Mouse (Mus musculus): ENCODE results near the gene Prdm1. TPM values are rescaled to one million over a fixed set of nuclear protein-coding genes. Genes with fewer than 3 reads are reported as not detected.

The Prdm1 gene
- polyA plus RNA-seq, 1 experiment = not detected

DNA sequence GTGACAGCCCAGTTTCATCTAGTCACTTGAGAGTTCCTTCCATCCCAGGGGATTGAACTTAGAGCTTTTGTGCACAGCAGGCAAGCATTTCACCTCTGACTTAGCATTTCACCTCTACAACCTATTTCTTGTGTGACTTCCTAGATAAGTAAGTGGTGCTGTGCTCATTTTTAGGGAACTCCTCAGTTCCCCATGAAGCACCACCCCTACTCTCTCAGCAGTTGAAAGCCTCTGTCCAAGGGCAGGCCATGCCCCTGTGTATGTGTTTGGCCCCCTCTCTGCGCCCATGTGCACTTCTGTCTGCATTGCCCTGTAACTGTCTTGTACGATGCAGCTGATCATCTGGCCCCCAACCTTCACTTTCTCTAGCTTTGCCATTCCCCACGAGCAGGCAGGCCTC, 128.2 kb downstream of the Prdm1 start:
- 49% methylated on average over 3 of the region's 3 CpGs for whole genome bisulfite sequencing
- TF ChIP-seq CTCF (IDR thresholded peaks at IDR 0.05; ENCODE audit: insufficient read depth, low read depth, low read length) (no peak), POLR2A (IDR thresholded peaks at IDR 0.05; ENCODE audit: insufficient read depth, low read depth, low read length) (no peak)
- Histone ChIP-seq H3K4me1 (ENCODE audit: control insufficient read depth, insufficient read depth, low read length) (peaks cover 18% of the 10 kb centered on the region), H3K4me3 (ENCODE audit: insufficient read depth, low read depth, low read length) (no peak overlapping the region), H3K27ac (ENCODE audit: insufficient read depth, low read depth, low read length) (no peak overlapping the region)

DNA sequence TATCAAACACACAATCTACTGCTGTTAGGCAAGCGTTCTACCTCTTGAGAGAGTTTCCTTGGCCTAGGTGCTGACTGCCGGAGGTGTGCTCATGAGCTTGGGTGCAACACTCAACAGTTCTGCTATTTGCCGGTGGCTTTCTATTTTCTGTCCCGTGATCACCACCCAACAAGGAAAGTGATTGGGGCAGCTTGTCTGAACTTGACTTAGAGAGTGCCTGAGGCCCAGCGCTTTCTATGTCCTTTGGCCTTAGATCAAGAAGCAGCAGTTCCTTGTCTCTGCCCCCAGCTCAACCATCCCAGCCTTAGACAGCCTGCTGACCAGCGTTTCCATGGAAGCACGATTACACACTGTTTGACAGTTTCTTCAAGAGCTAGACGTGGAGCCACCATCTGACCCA, 135.4 kb downstream of the Prdm1 start:
- H3K27ac ChIP-seq (ENCODE audit: insufficient read depth, low read depth, low read length) = no peak overlapping the region
- no peak overlapping the region for H3K4me3 ChIP-seq (ENCODE audit: insufficient read depth, low read depth, low read length)
- TF ChIP-seq POLR2A (IDR thresholded peaks at IDR 0.05; ENCODE audit: insufficient read depth, low read depth, low read length) = no peak
- TF ChIP-seq CTCF (IDR thresholded peaks at IDR 0.05; ENCODE audit: insufficient read depth, low read depth, low read length) = no peak
- WGBS = 88% methylated on average over 8 of the region's 8 CpGs
- H3K4me1 ChIP-seq (ENCODE audit: control insufficient read depth, insufficient read depth, low read length) = peaks cover 3% of the 10 kb centered on the region; the same call in 1 of the 2 replicates

DNA sequence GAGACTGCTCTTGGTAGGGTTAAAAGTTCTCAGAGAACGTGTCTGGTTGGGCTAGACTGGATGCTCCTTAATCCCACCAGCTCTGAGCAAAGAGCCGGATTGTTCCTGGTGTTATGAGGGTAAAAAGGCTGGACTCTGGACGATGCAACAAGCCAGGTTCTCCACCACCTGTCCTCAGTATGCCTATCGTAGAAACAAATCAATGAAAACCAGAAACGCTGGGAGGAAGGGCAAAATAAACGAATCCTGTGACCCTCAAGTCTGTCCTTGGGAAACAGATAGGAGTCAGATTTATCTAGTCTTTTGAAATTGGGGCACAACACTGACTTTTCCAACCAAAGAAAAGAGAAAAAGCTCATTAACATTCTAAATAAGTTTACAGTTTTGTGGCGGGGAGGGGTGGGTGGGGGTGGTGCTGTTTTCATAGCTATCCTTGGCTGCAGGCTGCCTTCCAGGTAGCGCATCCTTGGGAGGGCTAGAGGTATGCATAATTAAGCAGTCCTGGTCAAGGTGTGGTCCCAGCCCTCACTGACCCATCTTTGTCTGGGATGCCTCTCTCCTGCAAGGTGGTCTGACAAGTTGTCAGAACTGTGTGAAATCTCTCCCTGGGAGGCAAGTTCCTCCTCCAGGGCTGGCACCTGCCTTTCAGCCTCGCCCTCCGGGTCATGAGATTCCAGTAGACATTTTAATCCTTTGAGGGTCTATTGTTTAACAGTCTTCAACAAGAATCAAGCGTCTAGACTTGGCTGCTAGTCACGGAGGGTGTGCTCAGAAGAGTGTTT, 136.6 kb downstream of the Prdm1 start:
- Histone ChIP-seq H3K4me1 (ENCODE audit: control insufficient read depth, insufficient read depth, low read length) (peaks cover 3% of the 10 kb centered on the region; the same call in 1 of the 2 replicates), H3K27ac (ENCODE audit: insufficient read depth, low read depth, low read length) (no peak overlapping the region), H3K4me3 (ENCODE audit: insufficient read depth, low read depth, low read length) (no peak overlapping the region)
- no peak for TF ChIP-seq POLR2A (IDR thresholded peaks at IDR 0.05; ENCODE audit: insufficient read depth, low read depth, low read length)
- TF ChIP-seq CTCF (IDR thresholded peaks at IDR 0.05; ENCODE audit: insufficient read depth, low read depth, low read length) = no peak
- WGBS = 79% methylated on average over 12 of the region's 12 CpGs

DNA sequence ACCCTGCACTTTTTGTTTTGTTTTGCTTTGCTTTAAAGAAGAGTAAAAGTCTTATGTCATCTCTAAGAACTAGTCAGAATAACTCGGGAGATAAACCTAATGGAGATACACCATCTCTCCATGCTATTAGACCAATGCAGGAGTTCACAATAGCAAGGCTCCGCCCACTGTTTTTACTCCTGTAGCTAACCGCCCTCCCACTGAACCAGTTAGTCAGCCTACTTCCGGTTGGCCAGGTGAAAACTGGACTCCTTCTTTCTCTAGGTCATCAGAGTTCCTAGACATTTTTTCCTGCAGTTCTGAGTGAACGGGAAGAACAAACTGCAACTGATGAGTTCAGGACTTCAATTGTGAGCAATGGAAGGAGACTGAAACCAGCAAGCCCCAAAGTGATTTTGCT, 138.0 kb downstream of the Prdm1 start:
- peaks cover 3% of the 10 kb centered on the region; the same call in 1 of the 2 replicates for H3K4me1 ChIP-seq (ENCODE audit: control insufficient read depth, insufficient read depth, low read length)
- 87% methylated on average over 5 of the region's 5 CpGs for WGBS
- H3K27ac ChIP-seq (ENCODE audit: insufficient read depth, low read depth, low read length) = no peak overlapping the region
- no peak overlapping the region for H3K4me3 ChIP-seq (ENCODE audit: insufficient read depth, low read depth, low read length)
- TF ChIP-seq CTCF (IDR thresholded peaks at IDR 0.05; ENCODE audit: insufficient read depth, low read depth, low read length) (no peak), POLR2A (IDR thresholded peaks at IDR 0.05; ENCODE audit: insufficient read depth, low read depth, low read length) (no peak)

DNA sequence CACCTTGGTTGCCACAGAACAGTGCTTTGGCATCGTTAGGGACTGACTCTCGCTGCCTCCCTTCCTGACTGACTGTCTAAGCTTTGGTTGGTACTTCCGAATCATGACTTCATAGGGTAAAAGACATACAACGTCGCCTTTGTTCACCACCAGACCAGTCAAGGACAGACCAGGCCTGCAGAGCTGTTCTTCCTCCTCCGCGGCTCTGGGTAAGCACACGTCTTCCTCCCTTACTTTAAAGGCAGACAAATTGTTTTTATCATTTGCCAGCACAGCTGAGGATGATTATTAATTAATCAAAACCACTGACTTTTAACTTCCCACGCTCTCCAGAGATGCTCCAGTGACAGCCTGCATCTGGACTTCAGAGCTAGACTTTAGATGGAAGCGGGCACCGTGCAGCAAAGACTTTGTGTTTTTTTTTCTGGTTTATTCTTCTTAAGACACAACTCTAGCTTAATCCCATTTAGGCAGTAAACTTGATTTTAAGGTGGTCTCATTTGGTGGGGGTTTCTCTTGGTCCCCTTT, 139.5 kb downstream of the Prdm1 start:
- no peak overlapping the region for H3K4me3 ChIP-seq (ENCODE audit: insufficient read depth, low read depth, low read length)
- H3K4me1 ChIP-seq (ENCODE audit: control insufficient read depth, insufficient read depth, low read length) = peaks cover 3% of the 10 kb centered on the region; the same call in 1 of the 2 replicates
- H3K27ac ChIP-seq (ENCODE audit: insufficient read depth, low read depth, low read length) = no peak overlapping the region
- 57% methylated on average over 11 of the region's 11 CpGs for WGBS
- TF ChIP-seq CTCF (IDR thresholded peaks at IDR 0.05; ENCODE audit: insufficient read depth, low read depth, low read length) = no peak
- no peak for TF ChIP-seq POLR2A (IDR thresholded peaks at IDR 0.05; ENCODE audit: insufficient read depth, low read depth, low read length)

Data from olfactory bulb, adult 2 months (tissue).